Mouse (Mus musculus): ENCODE measurements at regions not wholly inside any gene's neighbourhood (a gene's known extent, or its start where the extent isn't known, plus 50 kb on each side); places are given as distances from the start of the nearest gene placed in this dataset.

- no peak for DNase-seq
Observed at GRCm38 (mm10) chr4:95188107-95188506, 136.1 kb upstream of the Jun start.

- no peak for DNase-seq
Observed at GRCm38 (mm10) chr4:95191654-95192406, 139.8 kb upstream of the Jun start.

- no peak for DNase-seq
Observed at GRCm38 (mm10) chr4:95192562-95192961, 140.5 kb upstream of the Jun start.

DNA sequence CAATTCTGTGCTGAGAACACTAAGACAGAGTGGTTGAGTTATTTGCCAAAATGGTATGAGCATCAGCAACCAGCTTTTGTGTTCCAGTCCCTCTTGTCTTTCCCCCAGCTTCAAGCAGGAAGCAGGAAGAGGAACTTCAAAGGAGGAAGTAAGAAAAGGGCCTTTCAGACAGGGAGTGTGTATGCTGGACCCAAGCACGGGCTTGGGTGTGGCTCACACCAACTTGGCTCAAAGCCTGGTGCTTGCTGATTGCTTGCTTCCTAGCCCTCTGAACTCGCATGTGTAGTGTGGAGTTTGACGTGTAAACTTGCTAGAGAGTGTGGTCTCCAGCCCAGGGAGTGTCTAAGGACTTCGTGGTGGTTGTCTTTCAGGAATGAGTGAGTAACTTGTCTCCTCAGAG lies 141.0 kb upstream of the Jun start:
- DNase-seq = peak; percentile 47 to 65

DNA sequence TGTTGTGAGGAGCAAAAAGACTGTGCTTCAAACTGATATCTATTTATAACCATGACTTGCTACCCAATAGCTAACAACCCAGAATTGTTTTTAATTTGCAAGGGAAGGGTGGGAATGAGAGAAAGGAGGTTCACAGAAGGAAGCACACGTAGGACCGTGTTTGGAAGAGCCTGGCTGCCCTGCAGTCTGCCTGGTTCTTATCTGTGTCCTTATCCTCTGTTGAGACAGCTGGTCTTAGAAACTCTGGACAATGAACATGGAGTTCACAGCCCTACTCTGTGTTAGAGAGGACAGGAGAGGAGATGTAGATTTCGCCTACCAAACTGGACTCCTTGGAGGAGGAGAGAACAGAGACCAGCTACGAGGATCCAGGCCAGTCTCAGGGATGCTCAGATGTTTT lies 141.5 kb upstream of the Jun start:
- DNase-seq = no peak

DNA sequence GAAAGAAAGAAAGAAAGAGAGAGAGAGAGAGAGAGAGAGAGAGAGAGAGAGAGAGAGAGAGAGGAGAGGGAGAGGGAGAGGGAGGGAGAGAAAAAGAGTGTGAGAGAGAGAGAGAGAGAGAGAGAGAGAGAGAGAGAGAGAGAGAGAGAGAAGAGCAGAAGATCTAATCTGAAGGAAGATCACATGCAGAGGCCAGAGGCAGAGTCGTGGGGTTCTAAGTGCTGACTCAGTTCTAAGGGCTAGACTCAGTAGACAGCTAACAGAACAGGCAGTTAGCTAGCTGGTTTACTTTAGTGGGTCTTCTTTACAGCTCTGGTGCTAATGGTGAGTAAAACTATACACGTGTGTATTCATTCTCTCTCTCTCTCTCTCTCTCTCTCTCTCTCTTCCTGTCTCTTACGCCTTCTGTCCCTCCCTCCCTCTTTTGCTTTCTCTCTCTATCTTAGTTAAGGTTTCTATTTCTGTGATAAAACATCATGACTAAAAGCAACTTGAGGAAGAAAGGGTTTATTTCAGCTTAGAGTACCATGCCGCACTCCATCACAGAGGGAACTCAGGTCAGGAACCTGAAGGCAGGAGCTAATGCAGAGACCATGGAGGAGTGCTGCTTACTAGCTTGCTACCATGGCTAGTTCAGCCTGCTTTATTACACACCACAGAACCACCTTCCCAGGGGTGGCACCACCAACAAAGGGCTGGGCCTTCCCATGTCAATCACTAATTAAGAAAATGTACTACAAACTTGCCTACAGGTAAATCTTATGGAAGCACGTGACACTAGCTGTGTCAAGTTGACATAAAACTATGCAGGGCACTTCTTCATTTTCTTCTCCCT lies 142.8 kb upstream of the Jun start:
- DNase-seq = no peak

- no peak for DNase-seq
Observed at GRCm38 (mm10) chr4:95196106-95196505, 144.1 kb upstream of the Jun start.

DNA sequence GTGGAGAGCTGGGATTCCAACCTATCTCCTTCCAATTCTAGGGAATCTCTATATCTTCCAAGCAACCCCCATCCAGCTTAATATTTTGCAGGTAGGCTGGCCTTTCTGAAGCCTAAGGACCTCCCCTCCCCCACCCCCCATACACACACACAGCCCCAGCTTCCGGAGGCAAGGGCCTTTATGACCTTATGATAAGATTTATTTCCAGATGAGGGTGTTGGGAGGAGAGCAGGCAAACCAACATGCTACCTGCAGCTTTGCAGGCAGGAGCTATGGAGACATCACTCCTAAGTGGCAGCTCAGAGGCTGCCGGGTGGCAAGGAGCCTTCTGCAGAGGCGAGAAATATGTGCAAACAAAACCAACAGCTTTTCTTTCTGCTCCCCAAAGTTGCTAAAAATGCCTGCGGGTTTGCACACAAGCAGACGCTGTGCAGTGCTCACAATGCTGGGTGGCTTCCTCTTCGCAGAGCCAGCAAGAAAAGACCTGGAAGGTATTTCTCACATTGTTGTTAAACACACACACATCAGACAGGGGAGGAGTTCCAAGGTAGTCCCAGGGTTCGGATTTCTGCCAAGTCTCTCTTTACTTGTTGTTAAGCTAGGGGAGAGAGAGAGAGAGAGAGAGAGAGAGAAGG lies 145.2 kb upstream of the Jun start:
- DNase-seq = no peak

DNA sequence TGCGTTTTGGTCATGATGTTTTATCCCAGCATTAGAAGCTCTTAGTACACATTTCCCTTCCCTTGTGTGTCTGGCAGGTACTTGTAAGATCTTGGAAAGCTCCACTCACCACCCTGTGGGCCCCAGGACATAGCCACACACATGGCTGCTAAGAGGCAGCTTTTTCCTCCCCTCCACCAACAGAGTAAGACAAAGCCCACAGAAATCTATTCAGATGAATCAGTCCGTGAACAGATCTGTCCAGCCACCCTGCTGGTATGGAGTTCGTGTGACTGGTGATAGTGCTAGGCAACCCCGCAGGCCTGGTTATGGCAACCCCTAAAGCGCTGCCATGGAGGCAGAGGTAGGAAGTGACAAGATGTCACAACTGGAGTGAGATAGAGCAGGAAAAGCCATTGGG lies 147.4 kb upstream of the Jun start:
- no peak for DNase-seq

- peak; percentile 64 to 78 for DNase-seq
Observed at GRCm38 (mm10) chr4:95200130-95200529, 148.1 kb upstream of the Jun start.

DNA sequence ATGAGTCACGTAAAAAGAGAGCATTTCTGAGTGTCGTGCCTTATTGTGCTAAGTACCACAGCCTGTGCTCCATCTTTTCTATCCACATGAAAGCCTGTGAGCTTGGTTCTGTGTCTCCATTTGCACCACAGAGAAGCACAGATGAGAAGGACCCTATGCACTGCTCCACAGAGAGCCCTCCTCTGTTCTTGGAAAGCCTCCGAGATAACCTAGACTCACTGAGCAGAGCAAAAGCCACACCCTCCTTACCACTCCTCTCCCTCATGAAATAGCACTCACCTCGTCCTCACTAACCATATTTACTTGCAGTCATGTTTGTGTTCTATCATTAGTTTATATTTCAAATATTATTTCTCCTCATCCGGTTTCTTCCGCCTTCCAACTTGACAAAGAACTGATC lies 150.5 kb upstream of the Jun start:
- DNase-seq = no peak

DNA sequence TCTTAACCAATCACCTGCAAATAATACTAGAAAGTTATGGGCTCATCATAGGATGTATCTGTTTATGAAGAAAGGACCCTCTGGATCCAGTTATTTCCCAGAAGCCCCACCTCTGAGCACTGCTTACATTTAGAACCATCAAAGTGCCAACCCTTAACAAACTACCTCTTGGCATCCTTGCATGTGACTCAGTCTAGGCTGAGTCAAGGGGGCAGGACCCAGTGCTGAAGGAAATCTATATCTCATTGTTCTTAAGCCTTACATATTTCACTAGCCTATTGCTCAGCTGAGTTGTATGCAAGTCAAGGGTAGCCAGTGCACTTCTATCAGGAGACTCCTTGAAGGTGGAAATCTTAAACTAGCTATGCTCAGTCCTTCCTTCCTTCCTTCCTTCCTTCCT lies 151.6 kb upstream of the Jun start:
- DNase-seq = no peak

DNA sequence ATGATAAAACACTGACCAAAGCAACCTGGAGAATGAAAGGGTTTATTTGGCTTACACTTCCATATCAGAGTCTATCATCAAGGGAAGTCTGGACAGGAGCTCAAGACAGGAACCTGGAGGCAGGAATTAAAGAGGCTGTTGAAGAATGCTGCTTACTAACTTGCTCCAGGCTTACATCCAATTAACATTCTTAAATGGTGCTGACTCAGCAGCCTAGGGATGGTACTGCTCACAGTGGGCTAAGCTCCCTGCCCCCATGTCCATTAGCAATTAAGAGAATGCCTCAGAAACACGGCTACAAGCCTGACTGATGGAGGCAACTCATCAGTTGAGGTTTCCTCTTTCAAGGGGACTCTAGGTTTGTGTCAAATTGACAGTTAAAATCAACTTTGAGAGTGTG lies 153.3 kb upstream of the Jun start:
- DNase-seq = no peak

DNA sequence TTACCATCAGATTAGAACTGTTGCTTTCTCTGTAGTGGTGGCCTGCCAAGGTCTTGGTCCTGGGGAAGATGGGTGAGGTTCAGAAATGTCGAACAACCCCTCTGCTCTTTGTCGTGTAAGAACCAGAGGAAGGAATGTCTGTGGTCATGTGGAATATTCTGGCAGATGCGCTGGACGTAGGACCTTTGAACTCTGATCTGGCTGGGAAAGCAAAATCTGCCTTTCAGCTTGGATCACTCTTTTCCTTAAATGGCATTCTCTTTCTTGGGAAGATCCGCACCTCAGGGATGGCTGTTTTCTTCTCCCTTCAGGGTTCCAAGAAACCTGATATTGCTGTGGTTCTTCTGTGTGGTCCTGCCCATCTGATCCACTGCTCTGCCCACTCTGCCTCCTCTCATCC lies 155.8 kb upstream of the Jun start:
- DNase-seq = peak; percentile 58 to 64

- no peak for DNase-seq
Observed at GRCm38 (mm10) chr4:95208827-95209226, 156.8 kb upstream of the Jun start.

DNA sequence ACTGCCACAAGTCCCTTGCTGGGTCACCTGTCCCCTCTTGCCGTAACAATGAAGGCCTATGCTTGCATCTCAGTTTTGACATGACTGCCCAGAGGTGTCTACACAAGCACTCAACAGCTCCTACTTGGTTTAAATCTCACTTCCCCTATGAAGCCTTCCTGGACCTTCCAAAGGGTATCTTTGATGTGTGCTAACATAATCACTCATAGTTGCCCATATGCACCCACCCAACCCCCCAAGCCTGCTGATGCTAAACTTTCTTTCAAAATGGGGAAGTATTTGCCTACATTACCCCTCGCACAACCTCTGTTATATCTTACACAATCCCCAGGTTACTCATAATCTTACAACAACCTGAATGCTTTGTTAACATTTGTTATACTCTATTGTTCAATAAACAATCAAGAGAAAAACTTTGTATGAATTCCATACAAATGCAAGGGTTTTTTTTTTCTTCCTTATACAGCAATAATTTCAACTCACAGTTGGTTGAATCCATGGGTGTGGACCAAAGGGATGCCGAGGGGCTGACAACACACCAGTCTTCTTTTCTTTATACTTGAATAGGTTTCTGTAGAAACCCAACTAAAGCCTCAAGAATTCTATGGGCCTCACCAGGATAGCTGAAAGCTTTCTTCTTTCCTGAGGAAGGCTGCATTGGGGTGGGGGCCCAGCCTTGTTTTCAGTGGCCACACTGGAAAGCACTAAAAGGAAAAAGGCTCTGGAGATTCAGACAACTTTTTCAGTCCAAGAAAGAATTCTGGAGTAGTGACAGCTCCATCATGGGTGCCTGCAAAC lies 157.5 kb upstream of the Jun start:
- DNase-seq = no peak

DNA sequence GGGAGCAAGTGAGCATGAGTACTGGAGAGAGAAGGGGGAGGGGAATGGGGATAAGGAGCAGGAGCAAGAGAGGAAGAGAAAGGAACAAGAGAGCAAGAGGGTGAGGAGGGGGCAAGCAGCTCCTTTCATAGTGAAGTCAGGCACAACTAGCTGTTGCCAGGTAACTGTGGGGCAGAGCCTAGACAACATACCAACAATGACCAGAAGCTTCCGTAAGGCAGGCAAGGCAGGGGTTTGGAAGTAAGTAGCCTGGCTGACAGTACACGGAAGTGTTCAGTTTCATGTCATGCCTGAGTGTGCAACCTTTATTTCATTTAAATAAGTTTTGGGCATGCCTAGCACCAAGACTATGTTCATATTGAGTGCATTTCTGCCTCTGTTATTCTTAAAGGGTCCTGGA lies 160.5 kb upstream of the Jun start:
- no peak for DNase-seq

DNA sequence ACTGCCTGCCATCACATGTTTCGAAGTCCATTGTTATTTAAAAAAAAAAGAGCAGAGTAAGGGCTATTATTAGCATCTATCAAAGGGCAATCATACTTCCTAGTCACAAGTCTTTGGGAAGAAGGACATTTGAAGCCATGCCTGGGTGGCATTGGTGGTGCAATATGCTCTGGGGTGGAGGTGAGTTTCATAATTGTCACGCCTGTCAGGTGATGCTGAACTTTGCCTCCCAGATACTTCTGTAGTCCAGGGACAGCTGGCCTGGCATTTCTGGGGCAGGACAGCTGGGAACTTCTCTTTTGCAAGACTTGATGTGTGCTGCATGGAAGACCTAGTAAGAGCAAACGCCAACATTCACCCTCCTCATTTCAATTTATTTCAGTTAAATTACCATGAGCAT lies 161.0 kb upstream of the Jun start:
- peak in 1 of 2 experiments; percentile 30 for DNase-seq

GRCm38 (mm10) chr4:95214026-95214425 lies 162.0 kb upstream of the Jun start:
- DNase-seq = peak; percentile 57 to 65

- DNase-seq = no peak
Observed at GRCm38 (mm10) chr4:95215187-95215586, 163.2 kb upstream of the Jun start.

GRCm38 (mm10) chr4:95230461-95230860 lies 178.4 kb upstream of the Jun start:
- no peak for DNase-seq

DNA sequence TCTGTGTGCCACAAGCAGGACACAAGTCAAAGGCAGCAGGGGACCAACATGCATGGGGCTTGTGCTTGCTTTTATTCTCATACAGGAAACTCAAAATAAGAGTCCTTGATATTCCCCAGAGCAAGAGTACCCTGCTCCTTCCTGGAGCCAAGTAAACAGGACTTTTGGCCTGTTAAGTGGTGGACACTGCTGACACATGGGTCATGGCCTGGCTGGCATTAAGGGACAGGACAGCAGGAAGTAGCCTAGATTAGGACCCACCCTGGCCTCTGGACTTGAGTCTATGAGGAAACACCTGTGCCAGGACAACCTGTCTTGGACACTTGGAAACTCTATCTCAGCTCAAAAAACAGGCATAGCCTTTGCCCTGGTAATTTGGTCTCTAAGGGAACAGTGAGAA lies 181.0 kb upstream of the Jun start:
- peak; percentile 11 to 29 for DNase-seq

GRCm38 (mm10) chr4:95234030-95234555 lies 182.1 kb upstream of the Jun start:
- DNase-seq = peak; percentile 23 to 33
